Mouse (Mus musculus) liver, embryonic 11.5 days (tissue): Measurements from ENCODE around the gene Papss1. TPM values are rescaled to one million over a fixed set of nuclear protein-coding genes. Genes with fewer than 3 reads are reported as not detected.

ENCODE experiments used
- ATAC-seq: fragments of 200-750 bp; cut with Nextera tagmentation; replicated peaks from 2 replicates; pipeline ENCODE4 v1.8.0; 2017; ENCODE audit warnings: moderate number of reproducible peaks, mild to moderate bottlenecking, moderate TSS enrichment, moderate library complexity; ENCODE audit not compliant: low FRiP score
- DNase-seq: peaks from one replicate; pipeline ENCODE4 v3.0.0-alpha.2; 2017; ENCODE audit warnings: low spot score
- H3K27ac ChIP-seq: fragments of 300-500 bp; sonication (generic); 2 replicates; pipeline ENCODE4 v1.5.1; 2014; ENCODE audit warnings: mild to moderate bottlenecking, low read depth, low read length, control low read depth
- H3K27me3 ChIP-seq: fragments of 300-500 bp; sonication (generic); replicated peaks from 2 replicates; pipeline ENCODE4 v1.6.1; 2014; ENCODE audit warnings: low read length, mixed read lengths; ENCODE audit not compliant: control insufficient read depth, insufficient read depth
- H3K36me3 ChIP-seq: fragments of 300-500 bp; sonication (generic); 2 replicates; pipeline ENCODE4 v1.6.1; 2014; ENCODE audit warnings: mild to moderate bottlenecking, low read length, moderate library complexity, mixed read lengths; ENCODE audit not compliant: control insufficient read depth, insufficient read depth
- H3K4me1 ChIP-seq: fragments of 300-500 bp; sonication (generic); replicated peaks from 2 replicates; pipeline ENCODE4 v1.6.1; 2014; ENCODE audit warnings: low read length, mixed read lengths; ENCODE audit not compliant: control insufficient read depth, insufficient read depth
- H3K4me2 ChIP-seq: fragments of 300-500 bp; sonication (generic); 2 replicates; pipeline ENCODE4 v1.6.1; 2014; ENCODE audit warnings: mild to moderate bottlenecking, control low read depth, moderate library complexity
- H3K4me3 ChIP-seq: fragments of 300-500 bp; sonication (generic); 2 replicates; pipeline ENCODE4 v1.5.1; 2014; ENCODE audit warnings: low read depth, low read length, control low read depth
- H3K9ac ChIP-seq: fragments of 300-500 bp; sonication (generic); 2 replicates; pipeline ENCODE4 v1.6.1; 2014; ENCODE audit warnings: low read depth, low read length, control low read depth
- H3K9me3 ChIP-seq: fragments of 300-500 bp; sonication (generic); 2 replicates; pipeline ENCODE4 v1.6.1; 2016; ENCODE audit warnings: low read length, inconsistent platforms, mixed read lengths; ENCODE audit not compliant: control insufficient read depth
- WGBS: fragments of 180-500 bp; shearing (Covaris S2); extraction: QIAGEN DNeasy Blood & Tissue Kit; methylation state at CpG from one replicate; pipeline ENCODE4 v1.1.7; 2014; 5-methylcytosine and 5-hydroxymethylcytosine counted together
- polyA plus RNA-seq: library from polyadenylated mRNA; unstranded; fragments of >200 nt; fragmentation: Nextera tagmentation; extraction: Ambion mirVana; gene quantifications from 2 replicates; pipeline ENCODE4 v1.2.1, GENCODE M21; 2014

Papss1 gene
- polyA plus RNA-seq, 1 experiment from 2014 or later, result 27.5 TPM

- Histone ChIP-seq H3K27me3 (no peaks in the 10 kb centered on the region), H3K4me3 (no peak overlapping the region), H3K9ac (no peak overlapping the region), H3K4me2 (no peak overlapping the region), H3K4me1 (no peaks in the 10 kb centered on the region), H3K27ac (no peak overlapping the region), H3K36me3 (peaks cover 4% of the 10 kb centered on the region; the same call in 1 of the 2 replicates), H3K9me3 (no peaks in the 10 kb centered on the region)
- ATAC-seq (no peak), DNase-seq (no peak)
- WGBS, result 88% methylated on average over 18 of the region's 18 CpGs
Measured at GRCm38 (mm10) chr3:131618580-131619338, 54.2 kb downstream of the Papss1 start.

DNA sequence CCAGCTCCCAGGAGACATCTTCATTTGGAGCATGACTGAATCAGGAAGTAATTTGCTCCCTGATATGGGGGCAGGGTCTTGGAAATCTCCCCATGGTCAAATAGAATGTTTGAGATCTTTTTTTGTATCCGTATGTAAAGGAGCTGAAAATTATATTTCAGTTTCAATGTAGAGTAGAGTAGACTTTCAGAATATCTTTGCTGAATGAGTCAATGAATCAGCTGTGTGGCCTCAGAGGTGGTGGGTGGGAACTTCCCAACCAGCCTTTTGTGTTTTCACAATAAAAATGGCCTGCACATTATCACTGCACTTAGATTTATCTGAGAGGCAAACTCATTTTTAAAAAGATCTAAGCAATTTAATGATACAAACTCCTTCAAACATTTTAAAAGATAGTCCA lies 58.6 kb downstream of the Papss1 start:
- Histone ChIP-seq H3K27ac (no peak overlapping the region), H3K9me3 (no peaks in the 10 kb centered on the region)

GRCm38 (mm10) chr3:131624063-131624462 lies 59.5 kb downstream of the Papss1 start:
- DNase-seq, result no peak
- Histone ChIP-seq H3K36me3 (0 out of 2 replicates have a peak, but pooled peaks cover 2% of the 10 kb centered on the region), H3K4me2 (no peak overlapping the region), H3K4me1 (no peaks in the 10 kb centered on the region), H3K27ac (no peak overlapping the region), H3K4me3 (no peak overlapping the region), H3K27me3 (no peaks in the 10 kb centered on the region), H3K9ac (no peak overlapping the region), H3K9me3 (no peaks in the 10 kb centered on the region)
- ATAC-seq, result no peak
- 90% methylated on average over 9 of the region's 9 CpGs for WGBS

More for the DNA sequence above, 58.6 kb downstream of the Papss1 start:
- DNase-seq, result no peak
- Histone ChIP-seq H3K4me2 (no peak overlapping the region), H3K4me1 (no peaks in the 10 kb centered on the region), H3K4me3 (no peak overlapping the region), H3K27me3 (no peaks in the 10 kb centered on the region), H3K9ac (no peak overlapping the region), H3K36me3 (0 out of 2 replicates have a peak, but pooled peaks cover 4% of the 10 kb centered on the region)
- ATAC-seq, result no peak
- 74% methylated on average over 1 of the region's 1 CpGs for WGBS

DNA sequence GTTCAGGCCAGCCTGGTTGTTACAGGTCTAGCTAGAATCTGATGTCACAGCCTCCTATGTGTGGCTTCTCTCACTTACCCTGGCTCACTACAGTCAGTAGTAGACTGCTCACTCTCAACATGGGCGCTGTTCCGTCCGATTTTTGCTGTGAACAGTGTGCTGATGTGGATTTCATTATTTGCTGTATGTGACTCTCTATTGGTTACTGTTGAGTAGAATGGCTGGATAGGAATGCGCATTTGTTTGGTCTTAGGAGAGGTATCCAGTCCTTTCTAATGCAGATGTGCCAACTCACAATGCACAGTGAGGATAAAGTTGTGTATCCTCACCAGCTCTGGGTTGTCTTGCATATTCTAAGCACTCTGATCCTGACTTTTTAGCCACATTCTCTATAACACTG lies 62.9 kb downstream of the Papss1 start:
- DNase-seq (no peak), ATAC-seq (peak; percentile 29; the same call in 1 of the 2 replicates)
- H3K4me2 ChIP-seq, result no peak overlapping the region
- H3K27ac ChIP-seq, result no peak overlapping the region
- no peaks in the 10 kb centered on the region for H3K9me3 ChIP-seq
- H3K27me3 ChIP-seq, result no peaks in the 10 kb centered on the region
- H3K4me3 ChIP-seq, result no peak overlapping the region
- WGBS, result 92% methylated on average over 4 of the region's 4 CpGs
- no peaks in the 10 kb centered on the region for H3K36me3 ChIP-seq
- no peaks in the 10 kb centered on the region for H3K4me1 ChIP-seq
- no peak overlapping the region for H3K9ac ChIP-seq

DNA sequence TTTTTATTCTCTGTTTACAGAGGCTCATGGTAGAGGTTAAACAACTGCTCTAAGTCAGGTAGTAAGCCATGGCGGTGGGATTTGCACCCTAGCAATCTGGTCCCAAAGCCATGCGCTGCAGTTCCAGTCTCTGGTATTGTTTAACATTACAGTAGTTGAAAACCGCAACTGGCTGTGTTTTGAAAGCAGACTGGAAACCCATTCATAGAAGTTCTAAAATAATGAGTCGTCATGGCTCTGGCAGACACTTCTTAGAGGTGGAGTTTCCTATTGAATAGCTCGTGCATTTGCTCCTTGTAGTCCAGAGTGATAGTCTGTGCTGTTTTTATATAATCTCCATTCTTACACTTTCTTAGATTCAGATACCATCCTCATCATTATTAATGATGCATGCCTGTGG lies 63.7 kb downstream of the Papss1 start:
- DNase-seq, result no peak
- no peak overlapping the region for H3K4me2 ChIP-seq
- no peak for ATAC-seq
- H3K9ac ChIP-seq, result no peak overlapping the region
- no peak overlapping the region for H3K27ac ChIP-seq
- no peaks in the 10 kb centered on the region for H3K36me3 ChIP-seq
- H3K4me3 ChIP-seq, result no peak overlapping the region
- WGBS, result 83% methylated on average over 5 of the region's 5 CpGs
- H3K4me1 ChIP-seq, result no peaks in the 10 kb centered on the region
- no peaks in the 10 kb centered on the region for H3K27me3 ChIP-seq
- H3K9me3 ChIP-seq, result no peaks in the 10 kb centered on the region

- Histone ChIP-seq H3K4me2 (no peak overlapping the region), H3K4me1 (no peaks in the 10 kb centered on the region), H3K36me3 (no peaks in the 10 kb centered on the region), H3K27ac (no peak overlapping the region), H3K9ac (no peak overlapping the region), H3K4me3 (no peak overlapping the region), H3K9me3 (no peaks in the 10 kb centered on the region), H3K27me3 (no peaks in the 10 kb centered on the region)
- no peak for DNase-seq
- no peak for ATAC-seq
- 79% methylated on average over 3 of the region's 3 CpGs for WGBS
Measured at GRCm38 (mm10) chr3:131628931-131629330, 64.4 kb downstream of the Papss1 start.

- Histone ChIP-seq H3K27ac (no peak overlapping the region), H3K9me3 (no peaks in the 10 kb centered on the region), H3K27me3 (no peaks in the 10 kb centered on the region), H3K36me3 (0 out of 2 replicates have a peak, but pooled peaks cover 2% of the 10 kb centered on the region), H3K4me1 (no peaks in the 10 kb centered on the region), H3K9ac (no peak overlapping the region), H3K4me2 (no peak overlapping the region), H3K4me3 (no peak overlapping the region)
- no peak for DNase-seq
- 81% methylated on average over 11 of the region's 11 CpGs for whole genome bisulfite sequencing
- no peak for ATAC-seq
Measured at GRCm38 (mm10) chr3:131630407-131631317, 66.1 kb downstream of the Papss1 start.

DNA sequence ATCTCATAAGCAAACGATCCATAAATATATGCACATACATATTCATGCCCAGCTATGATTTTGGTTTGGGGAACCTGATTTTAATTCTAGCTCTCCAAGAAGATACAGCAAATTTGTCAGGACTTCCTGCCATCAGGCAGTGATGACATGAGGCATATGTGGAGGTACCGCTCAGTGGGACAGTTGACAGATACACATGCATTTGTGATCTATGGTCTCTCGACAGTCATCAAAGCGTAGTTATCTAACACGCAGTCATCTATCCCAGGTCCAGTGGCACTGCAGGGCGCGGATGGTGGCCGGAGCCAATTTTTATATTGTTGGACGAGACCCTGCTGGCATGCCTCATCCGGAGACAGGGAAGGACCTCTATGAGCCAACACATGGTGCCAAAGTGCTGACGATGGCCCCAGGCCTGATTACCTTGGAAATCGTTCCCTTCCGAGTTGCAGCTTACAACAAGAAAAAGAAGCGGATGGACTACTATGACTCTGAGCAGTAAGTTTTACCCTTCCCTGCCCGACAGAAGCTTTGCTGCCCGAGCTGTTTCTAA lies 66.8 kb downstream of the Papss1 start:
- Histone ChIP-seq H3K4me2 (no peak overlapping the region), H3K27me3 (no peaks in the 10 kb centered on the region), H3K9me3 (no peaks in the 10 kb centered on the region), H3K9ac (no peak overlapping the region), H3K27ac (no peak overlapping the region), H3K4me1 (no peaks in the 10 kb centered on the region), H3K36me3 (0 out of 2 replicates have a peak, but pooled peaks cover 2% of the 10 kb centered on the region), H3K4me3 (no peak overlapping the region)
- DNase-seq, result no peak
- 92% methylated on average over 16 of the region's 16 CpGs for WGBS
- no peak for ATAC-seq
